Mouse (Mus musculus): ENCODE measurements around the gene Dgcr6.

GRCm38 (mm10) chr16:18044991-18045390 is 7.7 kb upstream of the Dgcr6 start:
- TF ChIP-seq POLR2A (IDR thresholded peaks at IDR 0.05; ENCODE audit: borderline replicate concordance, extremely low read depth, insufficient read depth, insufficient read length, poor library complexity, severe bottlenecking) (no peak), CTCF (IDR thresholded peaks at IDR 0.05; ENCODE audit: borderline replicate concordance, extremely low read depth, insufficient read depth, insufficient read length) (no peak)
